Mouse (Mus musculus) left cerebral cortex, adult 8-10 months (tissue): ENCODE data around the gene Pnpla6. TPM values are rescaled to one million over a fixed set of nuclear protein-coding genes. Genes with fewer than 3 reads are reported as not detected.
"Not testable (repeated sequence)": the region's sequence is repeated elsewhere in the genome, so short reads cannot be mapped to it uniquely, and the experiment has no call there.

Source experiments
- DNase-seq, 2 experiments: peaks; one replicate each; pipeline ENCODE4 v3.0.0; 2022; ENCODE audit warnings: low spot score in 2 of 2
- total RNA-seq, 4 experiments: library from RNA; stranded (reverse); gene quantifications; 2 replicates each; pipeline ENCODE4 v1.2.4; 2022

Gene Pnpla6
- total RNA-seq, 4 experiments from 2014 or later, result 62.6 to 70.7 (median 67.0) TPM

GRCm38 (mm10) chr8:3574546-3574945 lies 59.4 kb downstream of the Pnpla6 start:
- no peak for DNase-seq

GRCm38 (mm10) chr8:3576211-3576960 lies 61.2 kb downstream of the Pnpla6 start:
- no peak for DNase-seq

- no peak for DNase-seq
Measured at GRCm38 (mm10) chr8:3579390-3580364, 64.5 kb downstream of the Pnpla6 start.

- DNase-seq, result not testable (repeated sequence)
Measured at GRCm38 (mm10) chr8:3581961-3582360, 66.8 kb downstream of the Pnpla6 start.

GRCm38 (mm10) chr8:3586452-3586851 lies 71.3 kb downstream of the Pnpla6 start:
- no peak for DNase-seq

- no peak for DNase-seq
Measured at GRCm38 (mm10) chr8:3586993-3587390, 71.8 kb downstream of the Pnpla6 start, which contains the start of gene Camsap3. TSS of gene Camsap3 (plus strand) at chr8:3587293.

- peak in 1 of 2 experiments; percentile 65 for DNase-seq
Measured at GRCm38 (mm10) chr8:3587391-3588257, 72.4 kb downstream of the Pnpla6 start.

GRCm38 (mm10) chr8:3588258-3588633 lies 73.1 kb downstream of the Pnpla6 start:
- DNase-seq, result no peak

GRCm38 (mm10) chr8:3593470-3593869 lies 78.3 kb downstream of the Pnpla6 start:
- DNase-seq, result no peak

Other genes starting within 250 kb of the Pnpla6 start
- 10 to 100 TPM; 45.9 to 54.0 (median 51.3) TPM for gene Insr, start 235.8 kb upstream of the Pnpla6 start, total RNA-seq
- not detected for gene A430078G23Rik, start 162.0 kb upstream of the Pnpla6 start, total RNA-seq
- 10 to 100 TPM; 38.6 to 45.6 (median 41.8) TPM for gene Arhgef18, start 122.4 kb upstream of the Pnpla6 start, total RNA-seq
- gene Pex11g, start 47.7 kb upstream of the Pnpla6 start, total RNA-seq, result 1 to 10 TPM in 1 of 4 experiments, under 1 TPM in 3; 0.41 to 1.0 (median 0.90) TPM
- under 1 TPM in 1 of 4 experiments, not detected in 3; 0.30 TPM for gene Tex45, start 44.5 kb upstream of the Pnpla6 start, total RNA-seq
- 10 to 100 TPM; 30.8 to 36.0 (median 31.9) TPM for gene Zfp358, start 22.2 kb upstream of the Pnpla6 start, total RNA-seq
- 100 to 1,000 TPM in 1 of 4 experiments, 10 to 100 TPM in 3; 85.3 to 100 (median 94.8) TPM for gene Mcoln1, start 14.9 kb upstream of the Pnpla6 start, total RNA-seq
- gene C330021F23Rik, start 52.6 kb downstream of the Pnpla6 start, total RNA-seq, result not detected
- gene Camsap3, start 71.9 kb downstream of the Pnpla6 start, total RNA-seq, result 10 to 100 TPM; 29.0 to 34.2 (median 32.6) TPM
- gene Xab2, start 105.9 kb downstream of the Pnpla6 start, total RNA-seq, result 10 to 100 TPM; 38.1 to 41.5 (median 40.5) TPM
- 10 to 100 TPM; 55.9 to 90.3 (median 75.7) TPM for gene Pet100, start 106.2 kb downstream of the Pnpla6 start, total RNA-seq
- not detected for gene Pcp2, start 110.2 kb downstream of the Pnpla6 start, total RNA-seq
- gene Stxbp2, start 115.6 kb downstream of the Pnpla6 start, total RNA-seq, result 10 to 100 TPM; 55.4 to 80.3 (median 63.3) TPM
- gene Retn, start 140.4 kb downstream of the Pnpla6 start, total RNA-seq, result 1 to 10 TPM in 3 of 4 experiments, under 1 TPM in 1; 0.96 to 1.5 (median 1.1) TPM
- under 1 TPM in 2 of 4 experiments, not detected in 2; 0.42 to 0.59 TPM for gene Mcemp1, start 150.4 kb downstream of the Pnpla6 start, total RNA-seq
- 10 to 100 TPM; 11.6 to 18.0 (median 13.9) TPM for gene Fcor, start 157.0 kb downstream of the Pnpla6 start, total RNA-seq
- gene Trappc5, start 160.9 kb downstream of the Pnpla6 start, total RNA-seq, result 10 to 100 TPM; 27.3 to 29.4 (median 28.7) TPM
- gene Fcer2a, start 178.8 kb downstream of the Pnpla6 start, total RNA-seq, result not detected
- gene Clec4g, start 205.3 kb downstream of the Pnpla6 start, total RNA-seq, result under 1 TPM in 2 of 4 experiments, not detected in 2; 0.27 to 0.40 TPM
- 1 to 10 TPM in 3 of 4 experiments, under 1 TPM in 1; 0.41 to 1.5 (median 1.2) TPM for gene Cd209a, start 233.6 kb downstream of the Pnpla6 start, total RNA-seq